Mouse (Mus musculus) intestine, embryonic 16.5 days (tissue): Measurements from ENCODE around the gene Glis1. TPM values are rescaled to one million over a fixed set of nuclear protein-coding genes. Genes with fewer than 3 reads are reported as not detected.

Experiments
- ATAC-seq: fragments of 200-750 bp; cut with Nextera tagmentation; 2 replicates; pipeline ENCODE4 v1.8.0; 2017; ENCODE audit warnings: moderate TSS enrichment, moderate library complexity
- H3K27ac ChIP-seq: fragments of 300-500 bp; sonication (generic); 2 replicates; pipeline ENCODE4 v1.5.1; 2014; ENCODE audit warnings: mild to moderate bottlenecking, low read length
- H3K27me3 ChIP-seq: fragments of 300-500 bp; sonication (generic); replicated peaks from 2 replicates; pipeline ENCODE4 v1.6.1; 2014; ENCODE audit warnings: low read length, control low read depth, mixed read lengths; ENCODE audit not compliant: control insufficient read depth, insufficient read depth
- H3K36me3 ChIP-seq: fragments of 300-500 bp; sonication (generic); 2 replicates; pipeline ENCODE4 v1.6.1; 2014; ENCODE audit warnings: low read length, control low read depth; ENCODE audit not compliant: control insufficient read depth, insufficient read depth
- H3K4me1 ChIP-seq: fragments of 300-500 bp; sonication (generic); 2 replicates; pipeline ENCODE4 v1.6.1; 2014; ENCODE audit warnings: low read length, control low read depth, mixed read lengths; ENCODE audit not compliant: control insufficient read depth, insufficient read depth
- H3K4me2 ChIP-seq: fragments of 300-500 bp; sonication (generic); 2 replicates; pipeline ENCODE4 v1.6.1; 2014; ENCODE audit warnings: low read depth, low read length, control low read depth
- H3K4me3 ChIP-seq: fragments of 300-500 bp; sonication (generic); 2 replicates; pipeline ENCODE4 v1.5.1; 2014; ENCODE audit warnings: mild to moderate bottlenecking, low read length
- H3K9ac ChIP-seq: fragments of 300-500 bp; sonication (generic); 2 replicates; pipeline ENCODE4 v1.6.1; 2014; ENCODE audit warnings: low read depth, low read length
- H3K9me3 ChIP-seq: fragments of 300-500 bp; sonication (generic); 2 replicates; pipeline ENCODE4 v1.6.1; 2016; ENCODE audit warnings: low read length, control low read depth; ENCODE audit not compliant: control insufficient read depth
- WGBS: fragments of 180-500 bp; shearing (Covaris S2); extraction: QIAGEN DNeasy Blood & Tissue Kit; methylation state at CpG from one replicate; pipeline ENCODE4 v1.1.7; 2014; 5-methylcytosine and 5-hydroxymethylcytosine counted together
- polyA plus RNA-seq: library from polyadenylated mRNA; unstranded; fragments of >200 nt; fragmentation: Nextera tagmentation; extraction: Ambion mirVana; gene quantifications from 2 replicates; pipeline ENCODE4 v1.2.1, GENCODE M21; 2015

Gene Glis1
- polyA plus RNA-seq, 1 experiment from 2014 or later: 0.32 TPM

DNA sequence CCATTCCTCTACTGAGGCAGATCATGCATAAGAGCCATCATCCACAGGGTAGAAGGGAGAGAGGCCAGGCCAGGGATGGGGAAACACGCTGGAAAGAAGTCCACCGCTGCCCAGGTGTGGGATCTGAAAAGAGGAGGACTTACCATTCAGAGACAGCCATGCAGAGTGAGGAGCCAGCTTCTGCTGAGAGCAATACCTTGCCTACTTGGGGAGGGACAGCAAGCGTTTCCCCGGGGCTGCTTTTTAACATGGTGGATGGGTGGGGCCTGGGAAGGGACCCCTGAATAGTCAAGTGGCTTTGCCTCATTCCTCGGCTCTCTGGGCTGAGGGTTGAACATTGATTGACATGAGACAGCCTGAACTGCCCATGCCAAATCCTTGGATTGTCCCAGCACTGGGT, 85.7 kb downstream of the Glis1 start:
- no peak overlapping the region for H3K4me3 ChIP-seq
- H3K27ac ChIP-seq: no peak overlapping the region
- no peak overlapping the region for H3K9ac ChIP-seq
- H3K9me3 ChIP-seq: no peaks in the 10 kb centered on the region
- no peaks in the 10 kb centered on the region for H3K4me1 ChIP-seq
- WGBS: 81% methylated on average over 5 of the region's 5 CpGs
- ATAC-seq: no peak
- H3K4me2 ChIP-seq: no peak overlapping the region
- H3K36me3 ChIP-seq: no peaks in the 10 kb centered on the region
- H3K27me3 ChIP-seq: no peaks in the 10 kb centered on the region

DNA sequence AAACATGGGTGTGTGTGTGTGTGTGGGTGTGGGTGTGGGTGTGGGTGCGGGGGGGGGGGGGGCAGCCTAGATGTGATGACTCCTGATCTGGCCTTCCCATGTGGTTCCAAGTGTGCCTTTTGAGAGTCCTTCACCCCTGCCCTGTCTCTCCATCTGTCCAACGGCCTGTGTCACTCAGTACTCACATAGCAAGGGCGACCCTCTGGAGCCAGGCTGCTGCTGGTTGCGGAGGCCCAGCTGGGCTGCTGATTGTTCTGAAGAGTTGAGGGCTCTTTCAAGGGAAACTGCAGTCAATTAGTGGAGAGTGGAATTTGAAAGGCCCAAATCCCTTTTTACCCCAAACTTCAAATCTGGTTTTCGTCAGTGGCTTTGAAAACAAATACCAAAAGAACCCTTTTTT, 86.4 kb downstream of the Glis1 start:
- H3K4me3 ChIP-seq: no peak overlapping the region
- no peak overlapping the region for H3K9ac ChIP-seq
- no peaks in the 10 kb centered on the region for H3K27me3 ChIP-seq
- no peak overlapping the region for H3K4me2 ChIP-seq
- H3K36me3 ChIP-seq: no peaks in the 10 kb centered on the region
- no peaks in the 10 kb centered on the region for H3K9me3 ChIP-seq
- ATAC-seq: no peak
- WGBS: 59% methylated on average over 4 of the region's 5 CpGs
- no peaks in the 10 kb centered on the region for H3K4me1 ChIP-seq
- H3K27ac ChIP-seq: no peak overlapping the region

DNA sequence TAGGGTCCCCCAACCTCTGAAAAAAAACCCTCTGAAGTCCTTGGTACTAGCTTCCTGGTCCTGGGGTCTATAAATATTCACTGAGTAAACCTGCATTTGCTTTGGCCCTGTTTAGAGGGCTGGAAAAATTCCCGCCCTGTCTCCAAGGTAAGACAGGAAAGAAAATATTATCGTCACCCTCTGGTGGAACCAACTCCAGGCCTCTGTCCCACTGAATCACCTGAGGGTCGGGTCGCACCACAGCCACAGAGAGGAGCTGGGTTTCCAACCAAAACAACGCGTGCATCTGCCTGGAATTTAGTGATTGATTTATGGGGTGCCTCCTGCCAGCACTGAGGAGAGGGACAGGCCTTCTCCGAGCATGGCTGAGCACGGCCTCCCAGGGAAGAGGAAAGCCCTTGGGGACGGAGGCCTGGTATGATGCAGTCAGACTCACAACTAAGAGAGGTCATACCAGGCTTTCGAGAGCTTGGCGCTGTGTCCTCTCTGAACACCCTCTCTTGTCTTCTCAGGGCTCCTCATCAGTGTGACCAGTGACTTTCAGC, 89.3 kb downstream of the Glis1 start:
- WGBS: 49% methylated on average over 11 of the region's 11 CpGs
- Histone ChIP-seq H3K9ac (no peak overlapping the region), H3K36me3 (no peaks in the 10 kb centered on the region), H3K27me3 (no peaks in the 10 kb centered on the region), H3K4me3 (no peak overlapping the region), H3K4me2 (no peak overlapping the region), H3K9me3 (no peaks in the 10 kb centered on the region), H3K27ac (no peak overlapping the region), H3K4me1 (no peaks in the 10 kb centered on the region)
- ATAC-seq: no peak

DNA sequence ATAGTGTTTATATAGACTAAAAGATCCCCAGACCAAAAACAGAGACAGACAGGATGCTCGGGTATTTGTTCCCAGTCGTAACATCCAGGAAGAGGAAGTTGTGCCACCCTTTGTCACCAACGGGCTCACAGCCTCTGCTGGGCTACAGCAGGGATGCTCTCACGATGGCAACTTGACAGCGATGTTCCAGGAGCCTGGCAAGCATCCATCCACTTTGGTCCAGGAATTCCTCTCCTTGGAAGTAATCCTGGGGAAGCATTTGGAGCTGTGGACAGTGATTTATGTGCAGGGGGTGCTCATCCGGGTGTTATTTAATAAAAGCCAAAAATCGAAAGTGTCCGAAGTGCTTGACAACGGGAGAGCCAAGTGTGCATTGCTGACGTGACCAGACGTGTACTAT, 100.7 kb downstream of the Glis1 start:
- 59% methylated on average over 11 of the region's 11 CpGs for WGBS
- no peak for ATAC-seq
- no peaks in the 10 kb centered on the region for H3K36me3 ChIP-seq
- 0 out of 2 replicates have a peak, but pooled peaks cover 2% of the 10 kb centered on the region for H3K27me3 ChIP-seq
- H3K9me3 ChIP-seq: peaks cover 5% of the 10 kb centered on the region; the same call in 1 of the 2 replicates
- no peak overlapping the region for H3K4me2 ChIP-seq
- H3K4me1 ChIP-seq: no peaks in the 10 kb centered on the region
- H3K9ac ChIP-seq: no peak overlapping the region
- no peak overlapping the region for H3K27ac ChIP-seq
- H3K4me3 ChIP-seq: no peak overlapping the region

DNA sequence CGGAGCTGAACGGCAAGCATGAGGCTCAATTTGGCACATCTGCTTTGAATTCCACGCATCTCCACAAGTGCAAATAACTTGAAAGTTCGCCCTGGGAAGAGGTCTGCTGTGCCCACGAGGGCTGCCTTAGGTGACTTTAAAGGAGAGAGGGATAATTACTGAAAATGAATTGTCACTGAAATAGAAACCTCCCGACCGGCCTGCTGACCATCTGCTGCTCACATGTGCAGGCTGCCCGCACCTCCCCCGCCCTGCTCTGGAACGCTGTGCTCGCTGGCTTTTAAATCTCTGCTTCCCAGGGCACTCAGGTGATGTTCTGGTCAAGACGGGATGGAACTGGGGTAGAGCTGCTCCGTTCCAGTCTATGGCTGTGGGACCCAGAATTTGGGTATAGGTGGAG, 103.7 kb downstream of the Glis1 start:
- H3K27ac ChIP-seq: no peak overlapping the region
- H3K4me2 ChIP-seq: no peak overlapping the region
- H3K36me3 ChIP-seq: no peaks in the 10 kb centered on the region
- H3K9me3 ChIP-seq: 0 out of 2 replicates have a peak, but pooled peaks cover under 1% of the 10 kb centered on the region
- 38% methylated on average over 13 of the region's 13 CpGs for WGBS
- H3K27me3 ChIP-seq: 0 out of 2 replicates have a peak, but pooled peaks cover 2% of the 10 kb centered on the region
- H3K4me1 ChIP-seq: no peaks in the 10 kb centered on the region
- no peak overlapping the region for H3K4me3 ChIP-seq
- no peak overlapping the region for H3K9ac ChIP-seq
- ATAC-seq: no peak

DNA sequence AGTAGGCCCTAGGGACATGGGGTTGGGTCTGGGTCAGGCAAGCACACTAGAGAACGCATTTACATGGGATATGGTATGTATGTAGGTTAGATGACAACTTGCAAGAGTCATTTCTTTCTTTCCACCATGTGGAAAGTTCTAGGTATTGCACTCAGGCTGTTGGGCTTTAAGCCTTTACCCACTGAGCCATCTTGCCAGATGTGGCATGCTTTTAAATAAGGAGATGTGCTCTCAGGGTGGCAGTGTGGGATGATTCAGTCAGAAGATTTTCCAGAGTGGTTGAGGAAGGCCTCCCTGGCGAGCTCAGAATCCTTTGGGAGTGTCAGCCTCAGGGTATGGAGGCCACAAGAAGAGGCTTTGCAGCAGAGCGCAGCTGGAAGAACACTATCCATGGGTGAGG, 104.2 kb downstream of the Glis1 start:
- Histone ChIP-seq H3K4me2 (no peak overlapping the region), H3K9ac (no peak overlapping the region), H3K36me3 (no peaks in the 10 kb centered on the region), H3K27me3 (0 out of 2 replicates have a peak, but pooled peaks cover 2% of the 10 kb centered on the region), H3K4me1 (no peaks in the 10 kb centered on the region), H3K27ac (no peak overlapping the region), H3K9me3 (no peaks in the 10 kb centered on the region), H3K4me3 (no peak overlapping the region)
- no peak for ATAC-seq
- 82% methylated on average over 3 of the region's 3 CpGs for WGBS

DNA sequence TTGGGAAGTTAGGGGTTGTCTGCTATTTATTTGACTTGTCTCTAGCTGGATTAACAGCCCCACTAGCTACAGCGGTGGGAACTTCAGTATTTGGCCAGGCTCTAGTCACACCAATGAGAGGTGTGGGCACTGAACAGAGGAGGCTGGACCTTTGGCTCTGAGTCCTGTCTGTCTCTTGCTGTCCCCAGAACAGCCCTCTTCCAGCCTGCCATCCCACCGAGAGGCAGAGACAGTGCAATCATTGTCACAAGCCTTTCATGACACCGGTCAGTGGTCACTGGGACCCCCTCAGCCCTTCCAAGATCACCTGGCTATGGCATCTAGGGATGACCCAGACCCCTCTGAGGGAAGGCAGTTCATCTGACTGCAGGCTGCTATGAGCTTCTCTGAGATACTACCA, 104.6 kb downstream of the Glis1 start:
- WGBS: 69% methylated on average over 3 of the region's 3 CpGs
- Histone ChIP-seq H3K9ac (no peak overlapping the region), H3K27me3 (0 out of 2 replicates have a peak, but pooled peaks cover 2% of the 10 kb centered on the region), H3K4me3 (no peak overlapping the region), H3K4me2 (no peak overlapping the region), H3K27ac (no peak overlapping the region), H3K9me3 (no peaks in the 10 kb centered on the region), H3K4me1 (no peaks in the 10 kb centered on the region), H3K36me3 (no peaks in the 10 kb centered on the region)
- no peak for ATAC-seq

DNA sequence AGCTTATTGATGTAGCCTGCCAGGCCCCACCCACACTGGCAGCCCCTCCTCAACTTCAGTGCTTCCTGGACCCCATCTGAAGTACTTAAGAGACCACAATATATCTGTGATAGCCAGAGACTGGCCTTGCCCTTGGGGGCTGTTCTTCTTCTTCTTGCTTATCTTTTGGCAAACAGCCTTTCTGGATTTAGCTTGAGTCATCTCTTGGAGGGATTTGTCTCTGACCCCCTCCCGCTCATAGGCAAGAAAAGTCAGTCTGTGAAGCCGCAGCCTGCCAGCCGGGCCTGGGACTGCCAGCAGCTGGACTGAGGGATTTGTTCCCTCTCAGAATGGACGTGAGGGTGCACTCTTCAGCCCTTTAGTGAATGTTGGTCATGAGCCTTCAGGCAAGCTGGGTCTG, 107.4 kb downstream of the Glis1 start:
- Histone ChIP-seq H3K9ac (no peak overlapping the region), H3K4me1 (peaks cover 9% of the 10 kb centered on the region; the same call in 1 of the 2 replicates), H3K27me3 (0 out of 2 replicates have a peak, but pooled peaks cover 2% of the 10 kb centered on the region), H3K27ac (no peak overlapping the region), H3K9me3 (no peaks in the 10 kb centered on the region), H3K4me3 (no peak overlapping the region), H3K36me3 (no peaks in the 10 kb centered on the region), H3K4me2 (no peak overlapping the region)
- no peak for ATAC-seq
- 66% methylated on average over 4 of the region's 4 CpGs for WGBS

DNA sequence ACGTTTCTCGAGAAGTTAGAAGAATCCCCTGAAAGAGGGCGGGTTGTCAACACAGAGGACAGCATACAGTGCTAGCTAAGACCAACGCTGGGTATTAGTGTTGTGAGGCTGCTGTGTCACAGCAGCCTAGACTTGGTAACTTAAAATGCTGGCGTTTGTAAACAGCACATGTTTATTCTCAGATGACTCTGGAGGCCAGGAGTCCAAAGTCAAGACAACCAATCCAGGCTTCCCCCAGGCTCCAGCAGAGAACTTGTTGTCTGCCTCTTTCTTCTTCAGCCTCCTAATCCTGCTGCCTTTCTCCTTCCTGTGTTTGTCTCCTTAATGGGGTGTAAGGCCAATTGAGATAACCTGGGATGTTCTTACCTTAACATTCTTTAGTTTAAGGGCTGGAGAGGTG, 110.5 kb downstream of the Glis1 start:
- Histone ChIP-seq H3K4me1 (peaks cover 9% of the 10 kb centered on the region; the same call in 1 of the 2 replicates), H3K9me3 (no peaks in the 10 kb centered on the region), H3K4me2 (no peak overlapping the region), H3K27ac (no peak overlapping the region), H3K27me3 (no peaks in the 10 kb centered on the region), H3K9ac (no peak overlapping the region), H3K4me3 (no peak overlapping the region), H3K36me3 (no peaks in the 10 kb centered on the region)
- WGBS: 46% methylated on average over 5 of the region's 5 CpGs
- no peak for ATAC-seq

DNA sequence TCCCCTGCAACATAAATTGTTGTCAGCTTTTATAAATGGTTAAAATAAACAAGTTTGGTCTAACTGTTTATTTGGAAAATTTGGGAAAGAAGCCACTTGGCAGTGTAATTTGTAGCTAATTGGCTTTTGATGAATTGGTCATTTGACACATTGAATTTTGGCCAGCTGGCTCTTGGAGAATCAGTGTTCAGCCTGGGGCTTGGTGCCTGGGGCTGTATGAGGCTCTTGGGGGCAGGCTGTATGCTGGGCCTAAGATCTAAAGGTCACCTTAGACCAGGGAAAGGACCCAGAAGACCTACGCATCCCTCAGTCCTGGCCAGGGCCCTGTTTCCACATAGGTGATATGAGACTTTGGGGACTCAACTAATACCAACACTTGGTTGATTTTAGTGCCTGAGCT, 111.3 kb downstream of the Glis1 start:
- no peaks in the 10 kb centered on the region for H3K36me3 ChIP-seq
- no peak overlapping the region for H3K9ac ChIP-seq
- H3K27me3 ChIP-seq: no peaks in the 10 kb centered on the region
- H3K4me3 ChIP-seq: no peak overlapping the region
- H3K4me2 ChIP-seq: no peak overlapping the region
- no peak overlapping the region for H3K27ac ChIP-seq
- WGBS: 77% methylated on average over 1 of the region's 1 CpGs
- H3K9me3 ChIP-seq: no peaks in the 10 kb centered on the region
- H3K4me1 ChIP-seq: peaks cover 9% of the 10 kb centered on the region; the same call in 1 of the 2 replicates
- ATAC-seq: no peak
